Mouse (Mus musculus): ENCODE measurements at regions not wholly inside any gene's neighbourhood (a gene's known extent, or its start where the extent isn't known, plus 50 kb on each side); places are given as distances from the start of the nearest gene placed in this dataset.
"Not testable (repeated sequence)": the region's sequence is repeated elsewhere in the genome, so short reads cannot be mapped to it uniquely, and the experiment has no call there.

GRCm38 (mm10) chr3:58226447-58227321 is 187.8 kb upstream of the Tsc22d2 start:
- no peak for DNase-seq (ENCODE audit: low spot score in 2 of 2)

GRCm38 (mm10) chr3:58227322-58227627 is 187.2 kb upstream of the Tsc22d2 start:
- no peak for DNase-seq (ENCODE audit: low spot score in 2 of 2)

- no peak for DNase-seq (ENCODE audit: low spot score in 2 of 2)
Measured at GRCm38 (mm10) chr3:58228189-58228588, 186.3 kb upstream of the Tsc22d2 start.

GRCm38 (mm10) chr3:58231746-58232145 is 182.8 kb upstream of the Tsc22d2 start:
- no peak for DNase-seq (ENCODE audit: low spot score in 2 of 2)

- no peak for DNase-seq (ENCODE audit: low spot score in 2 of 2)
Measured at GRCm38 (mm10) chr3:58233296-58233695, 181.2 kb upstream of the Tsc22d2 start.

- DNase-seq (ENCODE audit: low spot score in 2 of 2) = no peak
Measured at GRCm38 (mm10) chr3:58234846-58235630, 179.5 kb upstream of the Tsc22d2 start.

- no peak for DNase-seq (ENCODE audit: low spot score in 2 of 2)
Measured at GRCm38 (mm10) chr3:58238111-58238510, 176.4 kb upstream of the Tsc22d2 start.

- peak in 1 of 2 experiments; percentile 25 for DNase-seq (ENCODE audit: low spot score in 2 of 2)
Measured at GRCm38 (mm10) chr3:58240775-58241174, 173.7 kb upstream of the Tsc22d2 start.

- no peak for DNase-seq (ENCODE audit: low spot score in 2 of 2)
Measured at GRCm38 (mm10) chr3:58245361-58245760, 169.2 kb upstream of the Tsc22d2 start.

GRCm38 (mm10) chr3:58247989-58248388 is 166.5 kb upstream of the Tsc22d2 start:
- no peak for DNase-seq (ENCODE audit: low spot score in 2 of 2)

- peak; percentile 40 to 81 for DNase-seq (ENCODE audit: low spot score in 2 of 2)
Measured at GRCm38 (mm10) chr3:58253942-58254341, 160.6 kb upstream of the Tsc22d2 start.

GRCm38 (mm10) chr3:58267606-58268325 is 146.7 kb upstream of the Tsc22d2 start:
- no peak for DNase-seq (ENCODE audit: low spot score in 2 of 2)

- not testable (repeated sequence) for DNase-seq (ENCODE audit: low spot score in 2 of 2)
Measured at GRCm38 (mm10) chr3:58271441-58271840, 143.1 kb upstream of the Tsc22d2 start.

- no peak for DNase-seq (ENCODE audit: low spot score in 2 of 2)
Measured at GRCm38 (mm10) chr3:58281291-58281690, 133.2 kb upstream of the Tsc22d2 start.

GRCm38 (mm10) chr3:58284371-58284770 is 130.1 kb upstream of the Tsc22d2 start:
- DNase-seq (ENCODE audit: low spot score in 2 of 2) = not testable (repeated sequence)

GRCm38 (mm10) chr3:58295810-58296209 is 118.7 kb upstream of the Tsc22d2 start:
- no peak for DNase-seq (ENCODE audit: low spot score in 2 of 2)

GRCm38 (mm10) chr3:58300213-58300612 is 114.3 kb upstream of the Tsc22d2 start:
- no peak for DNase-seq (ENCODE audit: low spot score in 2 of 2)

GRCm38 (mm10) chr3:58300801-58301485 is 113.6 kb upstream of the Tsc22d2 start:
- no peak for DNase-seq (ENCODE audit: low spot score in 2 of 2)

GRCm38 (mm10) chr3:58302322-58302721 is 112.2 kb upstream of the Tsc22d2 start:
- DNase-seq (ENCODE audit: low spot score in 2 of 2) = no peak

- DNase-seq (ENCODE audit: low spot score in 2 of 2) = no peak
Measured at GRCm38 (mm10) chr3:58303746-58304145, 110.8 kb upstream of the Tsc22d2 start.

- DNase-seq (ENCODE audit: low spot score in 2 of 2) = no peak
Measured at GRCm38 (mm10) chr3:58309601-58310000, 104.9 kb upstream of the Tsc22d2 start.

GRCm38 (mm10) chr3:58310390-58310789 is 104.1 kb upstream of the Tsc22d2 start:
- no peak for DNase-seq (ENCODE audit: low spot score in 2 of 2)

Measured in right cerebral cortex, postnatal 10 days (tissue).